Mouse (Mus musculus) naive thymus-derived CD4-positive, alpha-beta T cell, adult 2 months (primary cell): ENCODE measurements around the gene Hamp.
"Not testable (repeated sequence)": the region's sequence is repeated elsewhere in the genome, so short reads cannot be mapped to it uniquely, and the experiment has no call there.

Experiments used
- DNase-seq: peaks from one replicate; pipeline ENCODE4 v3.0.0-alpha.2; 2011; ENCODE audit warnings: low read depth

Hamp gene

DNA sequence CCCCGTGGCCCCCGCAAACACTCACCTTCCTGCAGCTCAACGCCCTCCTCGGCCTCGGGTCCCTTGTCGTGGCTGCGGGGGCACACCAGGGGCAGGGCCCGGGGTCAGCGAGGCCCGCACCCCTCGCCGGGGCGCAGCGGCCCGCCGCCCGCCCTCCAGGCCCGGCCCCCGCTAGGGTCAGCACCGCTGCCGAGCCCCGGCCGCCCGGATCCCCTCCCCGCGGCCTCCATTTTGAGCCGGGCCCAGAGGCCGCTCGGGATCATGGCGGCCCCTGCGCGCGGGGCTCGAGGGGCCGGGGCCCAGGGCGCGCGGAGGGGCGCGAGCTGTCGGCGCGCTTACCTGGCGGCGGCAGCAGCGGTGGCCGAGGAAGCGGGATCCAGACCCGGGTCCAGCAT lies 12.5 kb upstream of the Hamp start:
- DNase-seq, result peak; percentile 78

DNA sequence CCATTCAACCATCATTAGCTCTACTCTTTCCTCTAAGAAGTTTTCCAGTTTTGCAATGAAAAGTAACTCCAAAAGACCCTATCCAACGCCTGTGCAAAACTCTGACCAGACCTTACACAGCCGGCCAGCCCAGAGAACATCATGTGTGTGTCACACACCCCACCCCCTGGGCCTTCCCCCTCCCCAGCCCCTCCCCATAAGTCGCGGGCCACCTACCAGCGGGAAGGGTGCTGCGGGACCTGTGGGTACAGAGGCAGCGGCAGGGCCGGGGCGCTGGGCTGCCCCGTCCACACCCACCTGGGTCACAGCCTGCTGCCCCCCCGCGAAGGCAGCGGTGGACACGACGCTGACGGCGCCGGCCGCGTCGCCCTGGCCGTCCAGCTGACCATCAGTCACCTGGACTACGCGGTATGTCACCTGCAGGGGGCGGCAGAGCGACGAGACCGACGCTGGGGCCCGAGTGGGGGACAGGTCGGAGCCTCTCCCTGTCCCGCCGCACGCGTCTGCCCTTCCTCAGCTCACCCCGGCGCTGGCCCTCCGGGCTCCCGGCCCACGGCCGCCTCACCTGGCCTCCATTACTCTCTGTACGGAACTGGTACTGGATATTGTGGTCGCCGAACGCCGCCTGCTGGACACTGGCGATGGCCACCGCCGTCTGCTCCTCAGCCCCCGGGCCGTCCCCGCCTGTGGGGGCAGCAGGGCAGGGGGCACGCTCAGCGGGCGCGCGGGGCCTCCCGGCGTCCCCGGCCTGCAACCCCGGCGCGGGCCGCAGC lies 11.9 kb upstream of the Hamp start:
- DNase-seq, result peak; percentile 83

DNA sequence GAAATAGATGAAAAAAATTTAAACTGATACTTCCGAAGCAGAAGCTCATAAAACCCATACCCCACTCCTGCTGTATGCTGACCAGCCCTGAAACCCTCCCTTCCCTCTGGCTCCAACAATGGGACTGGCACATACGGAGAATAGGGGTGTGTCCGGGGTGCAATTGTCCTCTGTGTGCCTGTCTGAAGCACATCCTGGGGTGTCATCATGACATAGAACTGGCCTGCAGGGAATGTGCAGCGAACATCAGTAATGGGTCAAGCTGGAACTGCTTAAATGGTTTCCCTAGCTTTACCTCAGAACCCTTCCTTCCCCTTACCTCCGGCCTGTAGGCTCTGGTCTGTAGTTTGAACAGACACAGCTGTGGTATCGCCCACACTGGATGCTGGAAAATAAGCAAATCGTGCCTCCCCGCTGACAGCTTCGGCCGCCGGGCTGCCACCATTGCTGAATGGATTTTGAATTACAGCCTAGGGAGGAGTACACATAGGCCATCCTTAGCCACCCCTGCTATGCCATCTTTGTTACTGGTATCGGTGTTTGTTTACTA lies 11.2 kb upstream of the Hamp start:
- DNase-seq, result no peak

DNA sequence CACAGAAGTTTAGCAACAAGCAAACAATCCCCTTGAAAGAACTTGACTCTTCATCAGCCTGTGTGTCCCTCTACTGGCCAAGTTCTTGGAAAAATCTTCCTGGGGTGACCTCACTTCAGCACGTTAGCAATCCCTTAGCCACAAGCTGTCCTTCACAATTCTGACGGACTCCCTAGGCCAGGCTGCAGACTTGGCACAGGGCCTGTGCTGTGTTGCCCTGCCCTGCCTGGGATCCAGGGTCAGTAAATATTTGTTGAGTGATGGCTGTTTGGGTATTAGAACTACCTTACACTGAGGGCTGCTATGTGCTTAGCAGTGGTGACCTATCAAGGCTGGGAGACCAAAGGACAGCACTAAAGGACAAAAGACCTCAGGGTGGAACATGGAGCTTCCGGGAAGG lies 10.2 kb upstream of the Hamp start:
- no peak for DNase-seq

DNA sequence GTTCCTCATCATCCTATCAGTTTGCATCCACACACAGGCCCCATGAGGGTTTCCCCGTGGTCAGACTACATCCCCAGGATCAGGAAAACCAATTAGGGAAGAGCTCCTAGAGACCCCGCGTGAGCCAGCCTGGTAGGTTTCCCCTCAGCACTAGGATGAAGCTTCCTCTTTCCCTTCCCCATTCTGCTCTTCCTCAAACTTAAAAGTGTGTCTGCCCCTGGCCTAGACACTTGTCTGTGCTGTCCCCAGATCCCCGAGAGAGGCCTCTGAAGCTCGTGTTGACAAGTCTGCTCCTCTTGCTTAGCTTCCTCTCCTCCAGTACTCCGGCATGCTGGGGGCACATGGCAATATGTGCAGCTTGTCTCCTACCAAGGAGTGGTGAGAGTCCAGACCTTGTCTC lies 9.6 kb upstream of the Hamp start:
- no peak for DNase-seq

DNA sequence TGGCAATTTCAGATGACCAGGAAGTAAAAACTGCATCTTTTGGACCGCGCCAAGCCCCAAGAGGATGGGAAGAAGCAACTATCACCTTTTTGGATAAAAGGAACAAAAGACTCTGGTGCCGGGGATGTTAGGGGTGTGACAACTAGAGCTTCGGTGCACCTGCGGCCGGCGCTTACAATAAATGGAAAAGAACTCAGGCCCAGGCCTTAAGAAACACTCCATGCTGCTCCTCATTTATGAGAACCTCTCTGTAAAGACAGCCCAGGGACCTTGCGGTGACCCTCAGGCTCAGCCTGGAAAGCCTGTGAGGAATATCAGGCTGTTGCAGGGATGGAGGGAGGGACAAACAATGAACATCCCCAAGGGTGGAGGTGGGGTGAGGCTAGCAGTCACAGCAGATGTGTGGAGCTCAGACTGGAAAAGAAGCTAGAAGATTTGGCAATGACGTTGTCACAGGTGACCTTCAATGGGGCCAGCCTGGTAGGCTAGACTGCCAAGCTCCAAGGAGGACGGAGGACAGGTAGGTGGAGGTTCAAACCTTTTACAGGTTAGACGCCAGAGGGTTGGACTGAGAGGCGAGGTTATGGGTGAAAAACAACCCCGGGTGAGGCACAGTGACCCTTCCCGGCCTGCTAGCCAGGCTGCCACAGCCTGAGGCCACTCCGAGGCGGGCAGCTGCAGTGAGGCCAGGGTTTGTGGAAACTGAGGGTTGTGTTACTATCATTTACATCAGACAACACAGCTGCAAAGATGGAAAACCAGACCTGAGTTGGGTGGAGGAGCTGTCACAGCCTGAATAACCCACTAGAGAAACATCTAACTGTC lies 8.8 kb upstream of the Hamp start:
- DNase-seq, result no peak

DNA sequence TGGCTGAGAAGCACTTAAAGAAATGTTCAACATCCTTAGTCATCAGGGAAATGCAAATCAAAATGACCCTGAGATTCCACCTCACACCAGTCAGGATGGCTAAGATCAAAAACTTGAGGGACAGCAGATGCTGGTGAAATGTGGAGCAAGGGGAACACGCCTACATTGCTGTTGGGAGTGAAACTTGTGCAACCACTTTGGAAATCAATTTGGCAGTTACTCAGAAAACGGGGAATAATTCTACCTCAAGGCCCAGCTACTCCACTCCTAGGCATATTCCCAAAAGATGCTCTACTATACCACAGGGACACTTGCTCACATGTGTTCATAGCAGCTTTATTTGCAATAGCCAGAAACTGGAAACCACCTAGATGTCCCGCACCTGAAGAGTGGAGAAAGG lies 6.1 kb upstream of the Hamp start:
- DNase-seq, result not testable (repeated sequence)

DNA sequence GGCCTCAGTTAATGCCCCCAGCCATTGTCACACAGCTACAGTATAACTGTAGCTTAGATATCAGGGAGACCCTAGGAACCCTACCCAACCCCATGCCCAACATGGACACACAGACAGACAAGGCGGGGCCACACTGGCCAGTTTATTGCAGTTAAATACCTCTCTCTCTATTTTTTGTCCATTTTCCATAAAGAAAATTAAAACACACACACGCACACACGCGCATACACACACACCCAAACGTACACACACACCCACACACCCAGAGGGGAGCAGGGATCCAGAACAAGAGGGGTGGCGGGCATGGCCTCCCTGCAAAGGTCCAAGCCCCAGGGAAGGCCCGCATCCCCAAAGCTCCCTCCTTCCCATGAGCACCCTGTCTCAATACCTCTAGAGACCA lies 2.0 kb upstream of the Hamp start:
- DNase-seq, result no peak

DNA sequence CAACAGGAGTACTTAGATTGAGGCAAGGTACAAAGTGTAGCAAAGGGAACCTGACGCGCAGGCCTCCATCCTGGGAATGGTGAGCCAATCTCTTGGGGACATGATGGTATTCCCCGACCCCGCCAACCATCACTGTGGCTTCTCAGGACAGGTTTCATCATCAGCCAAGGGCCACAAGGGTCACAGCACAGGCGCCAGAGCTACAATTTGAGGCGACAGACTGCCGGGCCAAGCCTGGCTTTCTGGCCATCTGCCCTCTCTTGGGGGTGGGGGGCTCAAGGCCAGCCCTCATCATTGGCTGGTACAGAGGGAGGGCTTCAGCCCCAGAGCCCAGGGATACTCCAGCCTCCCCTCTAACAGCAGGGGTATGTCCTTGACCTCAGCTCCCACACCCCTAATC lies 1.6 kb upstream of the Hamp start:
- not testable (repeated sequence) for DNase-seq

DNA sequence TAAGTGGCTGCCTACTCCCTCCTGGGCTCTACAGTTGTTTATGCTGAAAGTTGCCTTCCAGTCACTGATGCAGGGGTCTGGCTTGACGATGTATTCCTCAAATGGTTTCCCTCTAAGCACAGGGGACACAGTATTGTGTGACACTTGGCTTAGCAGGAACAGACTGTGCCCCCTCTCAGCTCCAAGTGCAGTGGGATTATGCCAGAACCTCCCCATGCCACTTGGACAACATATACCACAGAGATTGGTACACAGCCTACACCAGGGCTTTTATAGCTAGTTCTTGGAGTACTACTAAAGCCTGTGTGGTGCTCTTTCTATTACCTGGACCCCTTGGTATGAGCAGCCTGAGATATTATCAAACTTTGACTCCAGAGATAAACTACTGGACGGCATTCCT lies 874 bp upstream of the Hamp start:
- not testable (repeated sequence) for DNase-seq

DNA sequence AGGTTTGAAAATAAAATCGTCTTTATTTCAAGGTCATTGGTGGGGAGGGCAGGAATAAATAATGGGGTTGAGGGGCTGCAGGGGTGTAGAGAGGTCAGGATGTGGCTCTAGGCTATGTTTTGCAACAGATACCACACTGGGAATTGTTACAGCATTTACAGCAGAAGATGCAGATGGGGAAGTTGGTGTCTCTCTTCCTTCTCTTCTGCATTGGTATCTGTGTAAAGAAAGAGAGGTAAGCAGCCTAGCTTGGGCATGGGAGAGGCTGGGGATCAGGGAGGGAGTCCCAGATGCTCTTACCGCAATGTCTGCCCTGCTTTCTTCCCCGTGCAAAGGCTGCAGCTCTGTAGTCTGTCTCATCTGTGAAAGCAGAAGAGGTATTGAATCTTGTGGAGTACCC lies 1.5 kb downstream of the Hamp start:
- not testable (repeated sequence) for DNase-seq

DNA sequence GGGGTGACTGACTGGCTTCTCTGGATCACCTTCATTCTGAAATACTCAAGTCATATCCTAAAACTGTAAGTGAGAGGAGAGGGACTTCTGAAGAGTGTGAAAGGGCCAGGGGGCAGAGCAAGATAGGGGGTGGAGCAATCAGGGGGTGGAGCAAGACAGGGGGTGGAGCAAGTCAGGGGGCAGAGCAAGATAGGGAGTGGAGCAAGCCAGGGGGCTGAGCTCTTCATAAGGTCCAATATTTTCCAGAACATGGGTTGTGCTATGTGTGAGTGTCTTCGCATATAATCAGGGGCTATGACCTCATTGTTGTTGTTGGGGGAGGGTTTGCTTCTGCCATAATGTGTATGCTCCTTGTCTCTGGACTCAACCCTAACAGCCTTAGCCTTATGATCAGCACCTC lies 3.8 kb downstream of the Hamp start:
- peak; percentile 57 for DNase-seq

DNA sequence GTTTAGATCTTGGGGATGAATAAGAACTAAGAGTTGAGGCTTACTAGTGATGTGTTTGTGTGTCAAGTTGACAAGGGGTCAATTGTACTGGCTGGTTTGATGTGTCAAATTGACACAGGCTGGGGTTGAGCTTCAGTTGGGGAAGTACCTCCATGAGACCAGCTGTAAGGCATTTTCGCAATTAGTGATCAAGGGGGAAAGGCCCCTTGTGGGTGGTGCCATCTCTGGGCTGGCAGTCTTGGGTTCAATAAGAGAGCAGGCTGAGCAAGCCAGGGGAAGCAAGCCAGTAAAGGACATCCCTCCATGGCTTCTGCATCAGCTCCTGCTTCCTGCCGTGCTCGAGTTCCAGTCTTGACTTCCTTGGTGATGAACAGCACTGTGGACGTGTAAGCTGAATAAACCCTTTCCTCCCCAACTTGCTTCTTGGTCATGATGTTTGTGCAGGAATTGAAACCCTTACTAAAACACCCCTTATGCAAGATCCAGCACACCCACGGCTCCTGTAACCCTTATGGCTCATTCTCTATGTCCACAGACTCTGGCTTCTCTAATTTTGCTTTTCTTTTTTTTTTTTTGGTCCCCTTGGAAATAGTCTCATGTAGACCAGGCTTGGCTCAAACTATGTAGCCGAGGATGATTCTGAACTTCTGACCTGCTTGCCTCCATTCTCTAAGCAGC lies 8.3 kb downstream of the Hamp start:
- not testable (repeated sequence) for DNase-seq

DNA sequence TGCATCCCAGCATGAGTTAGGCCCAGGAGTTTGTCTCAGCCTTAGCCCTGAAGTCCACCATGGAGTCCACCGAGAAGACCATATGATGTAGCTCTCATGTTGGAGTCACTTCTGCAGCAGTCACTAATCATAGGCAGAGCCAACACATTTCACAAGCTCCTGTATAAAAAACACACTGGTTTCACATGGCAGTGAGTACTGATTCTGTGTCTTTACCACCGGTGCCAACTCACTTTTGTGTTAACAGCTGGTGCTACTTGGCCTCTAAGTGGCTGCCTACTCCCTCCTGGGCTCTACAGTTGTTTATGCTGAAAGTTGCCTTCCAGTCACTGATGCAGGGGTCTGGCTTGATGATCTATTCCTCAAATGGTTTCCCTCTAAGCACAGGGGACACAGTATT lies 19.3 kb downstream of the Hamp start, which contains the start of gene Hamp2:
Hamp2 (minus strand) TSS at position 101 of the 400 bp plus-strand sequence.
- not testable (repeated sequence) for DNase-seq

DNA sequence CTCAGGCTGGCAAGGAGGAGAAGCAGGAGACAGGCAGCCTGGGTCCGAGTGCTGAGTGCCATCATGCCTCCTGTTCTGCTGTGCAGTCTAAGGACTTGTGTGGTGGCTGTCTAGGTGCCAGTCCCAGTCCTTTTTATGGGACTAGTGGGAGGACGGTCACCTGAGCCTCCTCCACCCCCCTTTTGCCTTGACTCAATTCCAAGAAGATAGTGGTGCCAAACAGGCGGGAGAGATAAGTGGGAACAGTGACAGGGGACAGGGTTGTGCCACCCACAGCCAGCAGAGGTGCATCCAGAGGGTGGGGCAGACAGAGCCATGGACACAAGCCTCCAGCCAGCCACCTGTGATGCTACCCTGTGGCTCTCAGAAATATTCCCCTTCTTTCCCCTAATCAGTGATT lies 19.8 kb downstream of the Hamp start:
- no peak for DNase-seq

DNA sequence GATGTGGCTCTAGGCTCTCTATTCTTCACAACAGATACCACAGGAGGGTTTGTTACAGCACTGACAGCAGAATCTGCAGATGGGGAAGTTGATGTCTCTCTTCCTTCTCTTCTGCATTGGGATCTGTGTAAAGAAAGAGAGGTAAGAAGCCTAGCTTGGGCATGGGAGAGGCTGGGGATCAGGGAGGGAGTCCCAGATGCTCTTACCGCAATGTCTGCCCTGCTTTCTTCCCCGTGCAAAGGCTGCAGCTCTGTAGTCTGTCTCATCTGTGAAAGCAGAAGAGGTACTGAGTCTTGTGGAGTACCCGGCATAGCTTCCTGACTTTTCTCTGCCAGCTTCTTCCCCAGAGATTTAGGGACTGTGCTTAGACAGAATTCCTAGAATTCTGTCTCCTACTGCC lies 21.3 kb downstream of the Hamp start:
- DNase-seq, result not testable (repeated sequence)

DNA sequence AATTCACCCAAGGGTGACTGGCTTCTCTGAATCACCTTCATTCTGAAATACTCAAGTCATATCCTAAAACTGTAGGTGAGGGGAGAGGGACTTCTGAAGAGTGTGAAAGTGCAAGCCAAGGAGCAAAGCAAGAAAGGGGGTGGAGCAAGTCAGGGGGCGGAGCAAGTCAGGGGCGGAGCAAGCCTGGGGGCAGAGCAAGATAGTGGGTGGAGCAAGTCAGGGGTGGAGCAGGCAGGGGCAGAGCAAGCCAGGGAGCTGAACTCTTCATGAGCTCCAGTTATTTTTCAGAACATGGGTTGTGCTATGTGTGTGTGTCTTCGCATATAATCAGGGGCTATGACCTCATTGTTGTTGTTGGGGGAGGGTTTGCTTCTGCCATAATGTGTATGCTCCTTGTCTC lies 23.6 kb downstream of the Hamp start:
- DNase-seq, result no peak

DNA sequence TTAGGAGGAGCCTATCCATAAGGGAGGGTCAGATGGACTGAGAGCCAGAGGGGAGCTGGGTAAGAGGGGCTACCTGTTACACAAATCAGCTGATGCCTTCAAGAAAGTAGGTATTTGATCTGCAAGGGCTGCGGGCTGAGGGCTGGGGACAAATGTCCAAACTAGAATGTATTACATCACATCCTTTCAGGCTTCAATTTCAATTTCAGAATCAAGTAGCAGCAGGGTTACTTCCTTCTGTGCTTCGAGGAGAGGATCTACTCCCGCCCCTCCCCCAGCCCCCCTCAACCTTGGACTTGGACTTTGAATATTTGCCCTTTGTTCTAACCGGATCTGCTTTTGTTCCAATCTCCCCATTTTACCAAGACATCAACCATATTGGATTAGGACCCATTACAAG lies 26.6 kb downstream of the Hamp start:
- no peak for DNase-seq

DNA sequence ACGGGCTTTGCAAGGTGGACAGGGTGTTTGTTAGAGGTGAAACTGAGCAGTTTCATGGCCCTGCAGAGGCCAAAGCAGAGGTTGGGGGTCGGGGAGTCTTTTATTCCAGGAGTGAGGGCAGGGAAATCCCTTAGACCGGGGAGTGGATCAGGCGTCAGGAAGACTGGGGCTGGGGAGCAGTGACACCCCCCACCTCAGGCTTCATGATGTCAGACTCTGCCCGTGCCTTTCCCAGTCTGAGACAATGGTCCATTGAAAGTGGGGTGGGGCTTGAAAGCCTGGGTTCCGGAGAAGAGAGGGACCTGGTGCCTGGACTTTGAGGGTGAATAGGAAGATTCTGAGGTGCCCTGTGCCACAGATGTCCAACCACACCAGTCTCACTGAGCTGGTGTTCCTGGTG lies 27.1 kb downstream of the Hamp start:
- DNase-seq, result no peak

DNA sequence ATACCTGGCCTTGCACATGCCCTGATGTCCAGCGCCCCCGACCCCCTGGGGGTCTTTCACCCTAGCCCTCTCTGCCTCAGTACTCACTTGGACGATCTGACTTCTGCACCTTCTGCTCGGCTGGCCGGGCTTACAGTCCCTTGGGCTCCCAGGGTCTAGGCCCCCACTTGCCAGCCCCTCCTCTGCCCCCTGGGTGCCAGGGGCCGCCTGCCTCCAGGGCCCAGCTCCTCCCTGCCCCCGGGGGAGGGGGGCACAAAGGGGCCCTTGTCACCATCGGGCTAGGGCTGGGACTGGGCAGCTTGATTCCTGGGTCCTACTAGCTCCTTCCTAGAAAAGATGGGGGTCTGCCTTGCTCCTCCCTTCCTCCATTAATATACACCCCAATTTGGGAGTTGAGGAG lies 29.1 kb downstream of the Hamp start, which contains the start of gene Mag:
Mag (minus strand) TSS at position 142 of the 400 bp plus-strand sequence.
- no peak for DNase-seq

DNA sequence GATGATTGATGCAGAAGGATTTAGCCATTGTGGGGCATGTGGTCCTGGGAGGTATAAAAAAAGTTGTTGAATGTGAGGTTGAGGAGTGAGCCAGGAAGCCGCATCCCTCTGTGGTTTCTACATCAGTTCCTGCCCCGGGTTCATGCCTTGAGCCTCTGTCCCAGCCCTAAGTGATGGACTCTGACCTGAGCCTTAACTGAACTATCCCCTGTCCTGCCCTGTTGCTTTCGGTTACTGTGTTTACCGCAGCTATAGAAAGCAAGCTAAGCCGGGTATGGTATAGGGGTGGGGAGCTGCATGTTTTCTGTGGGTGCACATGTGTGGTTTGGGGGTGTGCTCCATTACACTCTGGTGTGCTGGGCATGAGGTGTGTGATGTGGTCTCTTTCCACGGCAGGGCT lies 34.1 kb downstream of the Hamp start:
- peak; percentile 24 for DNase-seq

DNA sequence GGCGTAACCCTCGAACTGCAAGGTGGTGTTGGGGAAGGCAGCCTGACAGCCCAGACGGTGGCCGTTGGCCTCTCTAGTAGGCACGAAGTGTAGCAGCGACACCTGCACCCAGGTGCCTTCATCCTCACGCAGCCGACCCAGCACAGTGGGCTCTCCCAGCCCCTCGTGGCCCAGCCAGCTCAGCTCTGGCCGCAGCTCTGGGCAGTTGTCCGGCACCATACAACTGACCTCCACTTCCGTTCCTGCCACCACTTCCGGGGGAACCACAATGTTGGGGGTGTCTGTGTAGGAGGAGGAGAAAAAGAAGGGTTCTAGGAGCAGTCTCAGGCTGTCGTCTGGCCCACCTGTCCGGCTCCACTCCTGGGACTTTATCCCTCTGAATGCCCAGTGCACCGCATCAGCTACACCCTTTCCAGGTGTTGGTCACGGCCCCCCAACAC lies 34.8 kb downstream of the Hamp start:
- no peak for DNase-seq
